Mouse (Mus musculus) midbrain, postnatal 0 days (tissue): ENCODE measurements around the gene Srrm1. TPM values are rescaled to one million over a fixed set of nuclear protein-coding genes. Genes with fewer than 3 reads are reported as not detected.

Experiments
- ATAC-seq: fragments of 200-750 bp; cut with Nextera tagmentation; 2 replicates; pipeline ENCODE4 v1.8.0; 2017; ENCODE audit warnings: moderate number of reproducible peaks, mild to moderate bottlenecking, moderate TSS enrichment, moderate library complexity; ENCODE audit not compliant: low FRiP score
- DNase-seq: peaks from one replicate; pipeline ENCODE4 v3.0.0-alpha.2; 2015; ENCODE audit warnings: low spot score
- H3K27ac ChIP-seq: fragments of 300-500 bp; sonication (generic); 2 replicates; pipeline ENCODE4 v1.5.1; 2014; ENCODE audit warnings: low read depth, mild to moderate bottlenecking, low read length, mixed read lengths
- H3K27me3 ChIP-seq: fragments of 300-500 bp; sonication (generic); 2 replicates; pipeline ENCODE4 v1.6.1; 2014; ENCODE audit warnings: low read length, control low read depth, mixed read lengths; ENCODE audit not compliant: insufficient read depth
- H3K36me3 ChIP-seq: fragments of 300-500 bp; sonication (generic); 2 replicates; pipeline ENCODE4 v1.6.1; 2014; ENCODE audit warnings: low read length, control low read depth, mixed read lengths; ENCODE audit not compliant: insufficient read depth
- H3K4me1 ChIP-seq: fragments of 300-500 bp; sonication (generic); 2 replicates; pipeline ENCODE4 v1.6.1; 2014; ENCODE audit warnings: mild to moderate bottlenecking, control low read depth, antibody characterized with exemption, low read length, mixed read lengths; ENCODE audit not compliant: insufficient read depth
- H3K4me2 ChIP-seq: fragments of 300-500 bp; sonication (generic); 2 replicates; pipeline ENCODE4 v1.6.1; 2014; ENCODE audit warnings: low read depth, mild to moderate bottlenecking, low read length, mixed read lengths; ENCODE audit not compliant: poor library complexity, severe bottlenecking
- H3K4me3 ChIP-seq: fragments of 300-500 bp; sonication (generic); 2 replicates; pipeline ENCODE4 v1.5.1; 2014; ENCODE audit warnings: low read depth, mild to moderate bottlenecking, low read length, moderate library complexity
- H3K9ac ChIP-seq: fragments of 300-500 bp; sonication (generic); replicated peaks from 2 replicates; pipeline ENCODE4 v1.6.1; 2014; ENCODE audit warnings: mild to moderate bottlenecking, low read length, moderate library complexity, mixed read lengths; ENCODE audit not compliant: poor library complexity, severe bottlenecking
- H3K9me3 ChIP-seq: fragments of 300-500 bp; sonication (generic); 2 replicates; pipeline ENCODE4 v1.6.1; 2016; ENCODE audit warnings: low read length, control low read depth
- CTCF ChIP-seq: IDR thresholded peaks from 2 replicates; pipeline ENCODE4 v1.5.1; 2016; ENCODE audit warnings: antibody characterized with exemption, mild to moderate bottlenecking
- WGBS: fragments of 180-500 bp; shearing (Covaris S2); extraction: QIAGEN DNeasy Blood & Tissue Kit; methylation state at CpG from one replicate; pipeline ENCODE4 v1.1.7; 2014; 5-methylcytosine and 5-hydroxymethylcytosine counted together
- polyA plus RNA-seq: library from polyadenylated mRNA; unstranded; fragments of >200 nt; fragmentation: Nextera tagmentation; extraction: Ambion mirVana; gene quantifications from 2 replicates; pipeline ENCODE4 v1.2.1, GENCODE M21; 2015
- total RNA-seq: library from RNA; depleted of rRNA; stranded (reverse); fragments of >200 nt; gene quantifications from 2 replicates; pipeline ENCODE4 v1.2.3, GENCODE M21; 2014

Srrm1 gene
- total and polyA plus RNA-seq, 2 experiments from 2014 or later: 40.1 to 173 TPM

DNA sequence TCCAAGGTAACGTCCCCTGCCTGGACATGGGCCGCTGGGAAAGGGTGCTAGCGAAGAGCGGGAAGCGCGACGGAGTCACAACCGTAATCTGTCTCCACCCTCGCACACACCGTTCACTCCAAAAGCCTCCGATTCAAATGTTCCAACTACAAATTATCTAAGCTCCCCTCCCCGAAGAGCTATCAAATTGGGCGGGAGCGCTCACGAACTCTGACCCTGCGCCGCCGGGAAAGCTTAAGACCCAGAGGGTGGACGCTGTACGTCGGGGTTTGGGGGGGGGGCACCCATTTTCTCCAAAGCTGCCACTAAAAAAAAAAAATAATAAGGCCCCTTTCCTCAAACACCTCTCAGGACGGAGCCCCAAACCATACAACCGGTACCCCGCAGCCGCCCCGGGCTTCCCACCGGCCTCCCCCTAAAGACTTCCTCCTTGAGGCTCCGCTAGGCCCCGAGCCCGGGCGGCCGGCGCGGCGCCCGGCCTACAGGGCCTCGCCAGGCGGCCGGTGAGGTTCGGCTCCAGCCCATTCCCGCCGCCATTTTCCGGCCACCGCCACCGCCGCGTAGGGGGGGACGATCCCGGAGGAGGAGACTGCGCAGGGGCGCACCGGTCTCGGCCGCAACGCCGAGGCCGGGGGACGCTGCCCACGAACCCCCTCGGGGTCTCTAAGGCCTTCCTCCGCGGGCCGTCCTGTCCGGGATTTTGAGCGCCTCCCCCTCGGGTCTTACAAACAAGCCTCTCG is 625 bp downstream of the Srrm1 start:
- peak overlapping the region; percentile 93 for H3K27ac ChIP-seq
- DNase-seq: peak; percentile 29
- H3K9ac ChIP-seq: peak overlapping the region; percentile 98
- peaks cover 9% of the 10 kb centered on the region; the same call in 1 of the 2 replicates for H3K4me1 ChIP-seq
- no peaks in the 10 kb centered on the region for H3K9me3 ChIP-seq
- no peak for TF ChIP-seq CTCF
- no peaks in the 10 kb centered on the region for H3K36me3 ChIP-seq
- ATAC-seq: peak; percentile 36
- WGBS: under 1% methylated on average over 61 of the region's 67 CpGs
- peak overlapping the region; percentile 83 for H3K4me2 ChIP-seq
- no peaks in the 10 kb centered on the region for H3K27me3 ChIP-seq
- peak overlapping the region; percentile 98 for H3K4me3 ChIP-seq

- peaks cover 74% of the 10 kb centered on the region for H3K36me3 ChIP-seq
- 85% methylated on average over 14 of the region's 14 CpGs for WGBS
- ATAC-seq: no peak
Observed at GRCm38 (mm10) chr4:135337376-135337942, 15.7 kb downstream of the Srrm1 start.

DNA sequence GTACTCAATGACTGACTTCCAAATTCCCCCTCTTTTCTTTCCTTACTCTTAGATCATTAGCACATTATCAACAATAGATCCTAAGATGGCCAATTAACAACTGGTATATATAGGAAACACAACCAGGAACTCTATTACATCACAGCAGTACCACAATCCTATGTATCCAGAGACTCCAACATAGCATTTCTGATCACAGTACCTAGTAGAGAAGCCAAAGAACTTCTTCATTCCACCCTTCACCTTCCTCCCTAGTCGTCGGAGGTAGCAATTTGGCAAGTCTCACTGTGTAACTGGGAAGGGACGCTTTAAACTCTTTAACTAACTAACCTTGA is 17.1 kb downstream of the Srrm1 start:
- H3K9me3 ChIP-seq: no peaks in the 10 kb centered on the region
- 93% methylated on average over 3 of the region's 3 CpGs for WGBS
- H3K36me3 ChIP-seq: peaks cover 73% of the 10 kb centered on the region
- no peak overlapping the region for H3K9ac ChIP-seq
- no peak overlapping the region for H3K4me2 ChIP-seq
- H3K4me3 ChIP-seq: no peak overlapping the region
- no peak for TF ChIP-seq CTCF
- ATAC-seq (no peak), DNase-seq (no peak)
- no peaks in the 10 kb centered on the region for H3K4me1 ChIP-seq
- no peaks in the 10 kb centered on the region for H3K27me3 ChIP-seq
- H3K27ac ChIP-seq: no peak overlapping the region

More at GRCm38 (mm10) chr4:135337376-135337942, 15.7 kb downstream of the Srrm1 start:
- Histone ChIP-seq H3K9me3 (no peaks in the 10 kb centered on the region), H3K4me2 (no peak overlapping the region), H3K27me3 (no peaks in the 10 kb centered on the region), H3K4me1 (no peaks in the 10 kb centered on the region), H3K9ac (no peak overlapping the region), H3K27ac (no peak overlapping the region), H3K4me3 (no peak overlapping the region)
- no peak for TF ChIP-seq CTCF
- DNase-seq: no peak

- TF ChIP-seq CTCF: no peak
- H3K4me3 ChIP-seq: no peak overlapping the region
- no peak for DNase-seq
- no peak overlapping the region for H3K4me2 ChIP-seq
- H3K27me3 ChIP-seq: no peaks in the 10 kb centered on the region
- H3K9ac ChIP-seq: no peak overlapping the region
- no peak for ATAC-seq
- peaks cover 70% of the 10 kb centered on the region for H3K36me3 ChIP-seq
- no peaks in the 10 kb centered on the region for H3K4me1 ChIP-seq
- no peak overlapping the region for H3K27ac ChIP-seq
- WGBS: 90% methylated on average over 9 of the region's 9 CpGs
- H3K9me3 ChIP-seq: no peaks in the 10 kb centered on the region
Observed at GRCm38 (mm10) chr4:135335327-135336022, 17.6 kb downstream of the Srrm1 start.

DNA sequence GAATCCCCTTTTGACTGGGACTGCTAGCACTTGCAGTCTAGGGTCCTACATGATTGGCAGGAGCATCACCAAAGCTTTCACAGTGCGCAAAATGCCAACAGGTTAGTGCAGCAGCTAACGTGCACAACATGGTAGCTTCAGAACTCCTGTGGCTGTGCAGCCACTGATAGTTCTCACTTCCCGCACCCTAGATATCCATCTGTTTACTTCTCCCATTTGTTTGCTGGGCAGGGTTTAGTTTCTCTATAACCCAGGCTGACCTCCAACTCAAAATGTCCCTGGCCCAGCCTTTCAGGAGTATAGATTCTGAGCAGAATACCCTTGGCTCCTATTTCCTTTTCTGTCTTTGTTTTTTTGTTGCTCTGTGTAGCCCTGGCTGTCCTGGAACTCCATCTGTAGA is 26.7 kb downstream of the Srrm1 start:
- Histone ChIP-seq H3K27ac (no peak overlapping the region), H3K9ac (no peak overlapping the region), H3K27me3 (no peaks in the 10 kb centered on the region), H3K36me3 (peaks cover 69% of the 10 kb centered on the region), H3K9me3 (no peaks in the 10 kb centered on the region), H3K4me2 (no peak overlapping the region), H3K4me1 (no peaks in the 10 kb centered on the region), H3K4me3 (no peak overlapping the region)
- 90% methylated on average over 3 of the region's 3 CpGs for WGBS
- no peak for TF ChIP-seq CTCF
- ATAC-seq (no peak), DNase-seq (no peak)

DNA sequence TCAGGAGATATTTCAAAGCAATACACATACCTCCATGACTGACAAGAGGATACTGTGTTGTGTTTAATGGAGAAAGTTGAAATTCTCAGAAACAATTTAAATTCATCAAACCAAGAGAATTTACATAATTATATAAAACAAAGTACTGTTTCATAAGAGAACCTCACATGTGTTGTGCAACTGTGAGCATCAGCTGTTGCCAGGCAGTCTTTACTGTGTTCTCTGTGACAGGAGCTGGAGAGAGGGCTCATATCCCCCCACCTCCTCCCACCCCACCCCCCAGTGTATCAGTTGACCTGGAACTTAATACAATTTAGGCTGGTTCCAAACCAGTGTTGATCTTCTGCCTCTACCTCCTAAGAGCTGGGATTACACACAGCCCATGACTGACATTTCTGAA is 27.1 kb downstream of the Srrm1 start:
- Histone ChIP-seq H3K4me3 (no peak overlapping the region), H3K4me2 (no peak overlapping the region), H3K4me1 (no peaks in the 10 kb centered on the region), H3K27ac (no peak overlapping the region), H3K9me3 (no peaks in the 10 kb centered on the region), H3K27me3 (no peaks in the 10 kb centered on the region), H3K36me3 (peaks cover 68% of the 10 kb centered on the region), H3K9ac (no peak overlapping the region)
- TF ChIP-seq CTCF: no peak
- no peak for DNase-seq
- ATAC-seq: no peak
